Mouse (Mus musculus) heart, postnatal 36 days (tissue): ENCODE data around the gene Zswim4. TPM values are rescaled to one million over a fixed set of nuclear protein-coding genes. Genes with fewer than 3 reads are reported as not detected.
A peak's percentile ranks its signal among the peaks of the same experiment; 100 is the strongest.

Experiments used
- DNase-seq, 2 experiments: peaks; one replicate each; pipeline ENCODE4 v3.0.0; 2021 to 2022
- intact Hi-C: fragments of 180-260 bp; cut with DNase I; formaldehyde crosslinking; loops from one replicate; pipeline ENCODE4 v1.15.1; 2025
- total RNA-seq, 2 experiments: library from RNA; stranded (reverse); gene quantifications; 2 replicates each; pipeline ENCODE4 v1.2.3; 2021

Gene Zswim4
- total RNA-seq, 2 experiments from 2014 or later, result 9.5 to 11.0 TPM

- peak; percentile 88 to 91 for DNase-seq
- intact Hi-C loops, result loop anchor here (1.0 to 10.0 kb wide), 4 partner anchors 12 to 779 kb away; partner anchors contain the start of genes Adgre5 and Ier2
Measured at GRCm38 (mm10) chr8:84202938-84203917, 33.6 kb downstream of the Zswim4 start.

GRCm38 (mm10) chr8:84202466-84202865 lies 34.4 kb downstream of the Zswim4 start:
- peak; percentile 61 to 71 for DNase-seq
- intact Hi-C loops, result loop anchor here (5.0 to 10.0 kb wide), 3 partner anchors 458 to 780 kb away; partner anchors contain the start of genes Adgre5 and Ier2

- peak; percentile 87 to 90 for DNase-seq
- intact Hi-C loops, result loop anchor here (5.0 to 10.0 kb wide), 3 partner anchors 457 to 781 kb away; partner anchors contain the start of genes Adgre5 and Ier2
Measured at GRCm38 (mm10) chr8:84201545-84202245, 35.2 kb downstream of the Zswim4 start.

- intact Hi-C loops, result loop anchor here (5.0 to 10.0 kb wide), 3 partner anchors 456 to 781 kb away; partner anchors contain the start of genes Adgre5 and Ier2
- DNase-seq, result peak; percentile 93 to 94
Measured at GRCm38 (mm10) chr8:84200652-84201544, 36.0 kb downstream of the Zswim4 start.

GRCm38 (mm10) chr8:84200126-84200555 lies 36.7 kb downstream of the Zswim4 start:
- DNase-seq, result no peak
- intact Hi-C loops, result loop anchor here (5.0 to 10.0 kb wide), 3 partner anchors 455 to 782 kb away; partner anchors contain the start of genes Adgre5 and Ier2

GRCm38 (mm10) chr8:84199348-84200125 lies 37.3 kb downstream of the Zswim4 start:
- intact Hi-C loops, result loop anchor here (5.0 to 10.0 kb wide), 3 partner anchors 455 to 783 kb away; partner anchors contain the start of genes Adgre5 and Ier2
- DNase-seq, result no peak

GRCm38 (mm10) chr8:84198871-84199270 lies 38.0 kb downstream of the Zswim4 start:
- intact Hi-C loops, result no loop called here
- no peak for DNase-seq

GRCm38 (mm10) chr8:84197922-84198774 lies 38.7 kb downstream of the Zswim4 start:
- intact Hi-C loops, result no loop called here
- DNase-seq, result peak; percentile 93

GRCm38 (mm10) chr8:84197141-84197921 lies 39.5 kb downstream of the Zswim4 start:
- DNase-seq, result peak; percentile 92 to 95
- intact Hi-C loops, result no loop called here

GRCm38 (mm10) chr8:84194224-84194743 lies 42.6 kb downstream of the Zswim4 start:
- DNase-seq, result no peak
- intact Hi-C loops, result no loop called here

GRCm38 (mm10) chr8:84193566-84193965 lies 43.3 kb downstream of the Zswim4 start:
- no peak for DNase-seq
- intact Hi-C loops, result no loop called here

- DNase-seq, result no peak
- intact Hi-C loops, result no loop called here
Measured at GRCm38 (mm10) chr8:84193161-84193560, 43.7 kb downstream of the Zswim4 start.

- DNase-seq, result peak; percentile 92 to 93
- intact Hi-C loops, result no loop called here
Measured at GRCm38 (mm10) chr8:84192555-84192954, 44.3 kb downstream of the Zswim4 start.

- intact Hi-C loops, result no loop called here
- DNase-seq, result peak; percentile 79 to 81
Measured at GRCm38 (mm10) chr8:84192023-84192422, 44.8 kb downstream of the Zswim4 start.

- no peak for DNase-seq
- intact Hi-C loops, result no loop called here
Measured at GRCm38 (mm10) chr8:84190191-84190867, 46.5 kb downstream of the Zswim4 start.

- DNase-seq, result peak; percentile 70 to 75
- intact Hi-C loops, result no loop called here
Measured at GRCm38 (mm10) chr8:84189603-84190002, 47.3 kb downstream of the Zswim4 start.
